Mouse (Mus musculus) heart, embryonic 16.5 days (tissue): ENCODE measurements at regions not wholly inside any gene's neighbourhood (a gene's known extent, or its start where the extent isn't known, plus 50 kb on each side); places are given as distances from the start of the nearest gene placed in this dataset.

Experiments
- ATAC-seq: fragments of 200-750 bp; cut with Nextera tagmentation; replicated peaks from 2 replicates; pipeline ENCODE4 v1.8.0; 2017; ENCODE audit warnings: moderate number of reproducible peaks; ENCODE audit not compliant: insufficient read depth, low FRiP score; ENCODE audit errors: extremely low read depth
- H3K27ac ChIP-seq: fragments of 300-500 bp; sonication (generic); 2 replicates; pipeline ENCODE4 v1.5.1; 2014; ENCODE audit warnings: mild to moderate bottlenecking, low read length, control low read depth, moderate library complexity
- H3K27me3 ChIP-seq: fragments of 300-500 bp; sonication (generic); 2 replicates; pipeline ENCODE4 v1.6.1; 2014; ENCODE audit warnings: low read length, mixed read lengths; ENCODE audit not compliant: control insufficient read depth, insufficient read depth
- H3K36me3 ChIP-seq: fragments of 300-500 bp; sonication (generic); 2 replicates; pipeline ENCODE4 v1.6.1; 2014; ENCODE audit not compliant: control insufficient read depth, insufficient read depth
- H3K4me1 ChIP-seq: fragments of 300-500 bp; sonication (generic); 2 replicates; pipeline ENCODE4 v1.6.1; 2014; ENCODE audit warnings: low read length, mixed read lengths; ENCODE audit not compliant: control insufficient read depth, insufficient read depth
- H3K4me2 ChIP-seq: fragments of 300-500 bp; sonication (generic); 2 replicates; pipeline ENCODE4 v1.6.1; 2014; ENCODE audit warnings: low read depth, mild to moderate bottlenecking, control low read depth, low read length
- H3K4me3 ChIP-seq: fragments of 300-500 bp; sonication (generic); 2 replicates; pipeline ENCODE4 v1.5.1; 2014; ENCODE audit warnings: mild to moderate bottlenecking, control low read depth, low read length
- H3K9ac ChIP-seq: fragments of 300-500 bp; sonication (generic); 2 replicates; pipeline ENCODE4 v1.6.1; 2014; ENCODE audit warnings: low read length, control low read depth
- H3K9me3 ChIP-seq: fragments of 300-500 bp; sonication (generic); replicated peaks from 2 replicates; pipeline ENCODE4 v1.6.1; 2016; ENCODE audit warnings: low read length; ENCODE audit not compliant: control insufficient read depth
- WGBS: fragments of 180-500 bp; shearing (Covaris S2); extraction: QIAGEN DNeasy Blood & Tissue Kit; methylation state at CpG from one replicate; pipeline ENCODE4 v1.1.7; 2014; 5-methylcytosine and 5-hydroxymethylcytosine counted together

- WGBS: 71% methylated on average over 6 of the region's 6 CpGs
- Histone ChIP-seq H3K27ac (no peak overlapping the region), H3K36me3 (no peaks in the 10 kb centered on the region), H3K4me1 (0 out of 2 replicates have a peak, but pooled peaks cover 3% of the 10 kb centered on the region), H3K9me3 (no peaks in the 10 kb centered on the region; the same call in 1 of the 2 replicates), H3K4me3 (no peak overlapping the region), H3K4me2 (no peak overlapping the region), H3K9ac (no peak overlapping the region), H3K27me3 (no peaks in the 10 kb centered on the region)
- ATAC-seq: no peak
Measured at GRCm38 (mm10) chr13:99040846-99041245, 56.5 kb upstream of the 1700024P04Rik start.

DNA sequence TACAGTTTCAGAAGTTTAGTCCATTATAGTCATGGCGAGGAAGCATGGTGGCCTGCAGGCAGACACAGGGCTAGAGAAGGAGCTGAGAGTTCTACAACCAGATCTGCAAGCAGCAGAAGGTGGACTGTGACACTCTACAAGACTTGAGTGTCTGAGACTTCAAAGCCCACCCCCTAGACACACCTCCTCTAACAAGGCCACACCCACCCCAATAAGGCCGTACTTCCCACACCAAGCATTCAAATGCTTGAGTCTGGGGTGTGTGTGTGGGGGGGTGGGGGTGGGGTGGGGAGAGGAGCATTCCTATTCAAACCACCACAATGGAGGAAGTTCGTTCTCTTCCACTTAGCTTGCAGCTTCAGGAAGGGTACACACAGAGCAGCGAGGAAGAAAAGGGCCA is 55.8 kb upstream of the 1700024P04Rik start:
- Histone ChIP-seq H3K4me1 (0 out of 2 replicates have a peak, but pooled peaks cover 3% of the 10 kb centered on the region), H3K4me2 (no peak overlapping the region), H3K36me3 (no peaks in the 10 kb centered on the region), H3K9ac (no peak overlapping the region), H3K9me3 (no peaks in the 10 kb centered on the region; the same call in 1 of the 2 replicates), H3K4me3 (no peak overlapping the region), H3K27ac (no peak overlapping the region), H3K27me3 (no peaks in the 10 kb centered on the region)
- 91% methylated on average over 4 of the region's 4 CpGs for WGBS
- no peak for ATAC-seq

- Histone ChIP-seq H3K4me2 (no peak overlapping the region), H3K27ac (no peak overlapping the region), H3K4me3 (no peak overlapping the region), H3K4me1 (0 out of 2 replicates have a peak, but pooled peaks cover 3% of the 10 kb centered on the region), H3K36me3 (no peaks in the 10 kb centered on the region), H3K9ac (no peak overlapping the region), H3K9me3 (no peaks in the 10 kb centered on the region; the same call in 1 of the 2 replicates), H3K27me3 (no peaks in the 10 kb centered on the region)
- 79% methylated on average over 7 of the region's 7 CpGs for WGBS
- no peak for ATAC-seq
Measured at GRCm38 (mm10) chr13:99039063-99039385, 54.7 kb upstream of the 1700024P04Rik start.

- Histone ChIP-seq H3K4me1 (0 out of 2 replicates have a peak, but pooled peaks cover 3% of the 10 kb centered on the region), H3K9me3 (no peaks in the 10 kb centered on the region; the same call in 1 of the 2 replicates), H3K27ac (no peak overlapping the region), H3K4me3 (no peak overlapping the region), H3K4me2 (no peak overlapping the region), H3K9ac (no peak overlapping the region), H3K27me3 (no peaks in the 10 kb centered on the region), H3K36me3 (no peaks in the 10 kb centered on the region)
- WGBS: 36% methylated on average over 15 of the region's 15 CpGs
- no peak for ATAC-seq
Measured at GRCm38 (mm10) chr13:99038198-99039062, 54.1 kb upstream of the 1700024P04Rik start.

- H3K27me3 ChIP-seq: no peaks in the 10 kb centered on the region
- no peak overlapping the region for H3K27ac ChIP-seq
- WGBS: 90% methylated on average over 4 of the region's 4 CpGs
- no peak overlapping the region for H3K4me3 ChIP-seq
- 0 out of 2 replicates have a peak, but pooled peaks cover 3% of the 10 kb centered on the region for H3K4me1 ChIP-seq
- H3K36me3 ChIP-seq: no peaks in the 10 kb centered on the region
- no peak for ATAC-seq
- no peak overlapping the region for H3K9ac ChIP-seq
- H3K4me2 ChIP-seq: no peak overlapping the region
- H3K9me3 ChIP-seq: no peaks in the 10 kb centered on the region; the same call in 1 of the 2 replicates
Measured at GRCm38 (mm10) chr13:99037131-99037530, 52.8 kb upstream of the 1700024P04Rik start.
